Mouse (Mus musculus) cortical plate, adult 2 months (tissue): Measurements from ENCODE around the gene Gm20075.
"Not testable (repeated sequence)": the region's sequence is repeated elsewhere in the genome, so short reads cannot be mapped to it uniquely, and the experiment has no call there.

Experiments
- CTCF ChIP-seq: fragments of 200-500 bp; IDR thresholded peaks from 2 replicates; pipeline ENCODE4 v1.5.1; 2011; ENCODE audit warnings: mild to moderate bottlenecking, control low read depth, low read length; ENCODE audit not compliant: insufficient read depth; ENCODE audit errors: extremely low read depth
- POLR2A ChIP-seq: fragments of 200-500 bp; IDR thresholded peaks from 2 replicates; pipeline ENCODE4 v1.6.1; 2011; ENCODE audit warnings: mild to moderate bottlenecking, low read length, control low read depth; ENCODE audit not compliant: insufficient read depth; ENCODE audit errors: extremely low read depth

- not testable (repeated sequence) for TF ChIP-seq CTCF, POLR2A
These were observed 578 bp upstream of the Gm20075 start, which contains the start of gene Gm17190 for GRCm38 (mm10) chr13:96081754-96082153.
